Mouse (Mus musculus): Measurements from ENCODE around the gene Sesn1. TPM values are rescaled to one million over a fixed set of nuclear protein-coding genes. Genes with fewer than 3 reads are reported as not detected.

Sesn1 gene
- total RNA-seq, 2 experiments from 2014 or later = 34.5 to 39.2 TPM

DNA sequence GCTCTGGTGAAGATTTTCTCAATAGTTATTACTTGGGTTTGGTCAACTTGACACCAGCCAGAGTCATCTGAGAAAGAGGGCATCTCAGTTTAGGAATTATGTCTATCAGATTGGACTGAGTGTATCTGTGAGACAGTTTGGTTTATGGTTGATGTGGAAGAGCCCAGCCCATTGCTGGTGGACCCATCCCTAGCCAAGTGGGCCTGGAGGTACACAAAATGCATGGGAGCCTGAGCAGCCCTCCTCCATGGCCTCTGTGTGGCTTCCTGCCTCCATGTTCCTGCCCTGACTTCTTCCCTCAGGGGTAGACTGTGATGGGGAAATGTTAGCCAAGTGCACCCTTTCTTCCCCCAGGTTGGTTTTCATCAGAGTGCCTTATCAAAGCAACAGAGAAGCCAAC is 50.1 kb downstream of the Sesn1 start:
- intact Hi-C loops (cut with DNase I) = no loop called here
- no peak for DNase-seq (ENCODE audit: extremely low spot score in 1 of 2, low spot score in 2 of 2)

DNA sequence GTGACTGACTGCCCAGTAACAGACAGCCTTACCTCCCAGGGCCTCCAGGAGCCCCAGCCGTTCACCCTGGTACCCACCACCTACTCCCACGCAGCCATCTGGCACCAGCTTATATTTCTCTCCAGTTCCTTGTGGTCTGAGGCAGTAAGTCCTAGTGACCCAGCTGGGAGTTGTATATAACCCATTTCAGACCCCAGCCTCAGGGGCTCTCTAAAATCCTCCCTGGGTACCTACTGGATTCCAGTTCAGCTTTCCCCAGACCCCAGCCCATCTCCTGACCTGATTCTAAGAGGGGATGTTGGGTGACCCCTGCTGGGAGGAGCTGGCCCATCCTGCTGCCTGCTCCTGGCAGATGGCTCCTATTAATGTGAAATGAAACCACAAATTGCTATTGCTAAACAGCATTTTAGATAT is 50.5 kb downstream of the Sesn1 start:
- intact Hi-C loops (cut with DNase I) = no loop called here
- no peak for DNase-seq (ENCODE audit: extremely low spot score in 1 of 2, low spot score in 2 of 2)

DNA sequence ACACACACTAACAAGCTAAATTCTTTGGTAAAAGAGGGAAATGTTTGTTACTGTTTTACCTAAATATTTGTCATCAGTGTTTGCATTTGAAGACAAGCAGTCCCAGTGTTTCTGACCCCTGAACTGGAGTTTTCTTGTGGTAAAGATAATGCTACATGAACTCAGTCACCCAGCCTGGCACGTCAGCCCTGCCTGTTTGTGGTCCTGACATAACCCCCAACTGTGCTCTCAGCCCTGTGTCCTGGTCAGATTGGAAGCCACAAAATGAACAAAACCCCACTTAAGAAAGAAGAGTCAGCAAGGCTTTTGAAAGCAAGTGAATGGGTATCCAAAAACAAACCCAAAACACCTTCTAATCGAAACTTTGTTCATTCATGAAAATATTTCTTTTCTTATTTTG is 53.3 kb downstream of the Sesn1 start:
- DNase-seq (ENCODE audit: extremely low spot score in 1 of 2, low spot score in 2 of 2) = no peak
- intact Hi-C loops (cut with DNase I) = no loop called here

DNA sequence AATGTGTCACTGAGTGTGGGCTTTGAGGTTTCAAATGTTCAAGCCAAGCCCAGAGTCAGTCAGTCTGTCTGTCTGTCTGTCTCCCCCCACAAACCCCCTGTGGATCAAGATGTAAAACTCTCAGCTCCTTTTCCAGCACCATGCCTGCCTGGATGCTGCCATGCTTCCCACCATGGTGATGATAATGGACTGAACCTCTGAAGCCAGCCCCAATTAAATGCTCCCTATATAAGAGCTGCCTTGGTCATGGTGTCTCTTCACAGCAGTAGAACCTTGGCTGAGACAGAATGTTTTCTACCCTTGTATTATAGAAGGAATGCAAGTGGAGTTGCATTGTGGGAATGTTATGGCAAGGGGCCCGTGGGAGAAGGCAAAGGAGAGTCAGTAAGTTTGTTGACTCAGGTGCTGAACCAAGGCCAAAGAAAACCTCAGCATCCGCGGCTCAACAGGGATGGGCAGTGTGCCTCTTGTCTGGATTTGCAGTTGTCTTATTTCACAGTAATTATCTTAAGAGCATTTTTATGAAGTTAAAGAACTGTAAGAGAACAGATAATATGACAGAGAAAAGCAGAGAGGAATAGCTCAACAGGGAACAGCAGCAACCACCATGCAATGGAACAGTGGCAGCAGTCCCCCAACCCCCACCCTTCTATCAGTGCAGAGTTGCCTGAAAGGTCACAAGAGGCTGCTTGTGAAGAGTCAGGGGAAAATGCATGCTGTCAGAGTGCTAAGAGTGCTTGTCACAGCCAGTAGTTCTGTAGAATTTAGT is 56.5 kb downstream of the Sesn1 start:
- DNase-seq (ENCODE audit: extremely low spot score in 1 of 2, low spot score in 2 of 2) = peak in 1 of 2 experiments; percentile 87
- intact Hi-C loops (cut with DNase I) = no loop called here

GRCm38 (mm10) chr10:41866838-41867154 is 57.1 kb downstream of the Sesn1 start:
- intact Hi-C loops (cut with DNase I) = no loop called here
- DNase-seq (ENCODE audit: extremely low spot score in 1 of 2, low spot score in 2 of 2) = no peak

GRCm38 (mm10) chr10:41867956-41868355 is 58.2 kb downstream of the Sesn1 start:
- DNase-seq (ENCODE audit: extremely low spot score in 1 of 2, low spot score in 2 of 2) = no peak
- intact Hi-C loops (cut with DNase I) = no loop called here

- intact Hi-C loops (cut with DNase I) = no loop called here
- no peak for DNase-seq (ENCODE audit: extremely low spot score in 1 of 2, low spot score in 2 of 2)
These were observed 60.4 kb downstream of the Sesn1 start for GRCm38 (mm10) chr10:41870101-41870500.

- no peak for DNase-seq (ENCODE audit: extremely low spot score in 1 of 2, low spot score in 2 of 2)
- intact Hi-C loops (cut with DNase I) = no loop called here
These were observed 61.8 kb downstream of the Sesn1 start for GRCm38 (mm10) chr10:41871564-41871963.

DNA sequence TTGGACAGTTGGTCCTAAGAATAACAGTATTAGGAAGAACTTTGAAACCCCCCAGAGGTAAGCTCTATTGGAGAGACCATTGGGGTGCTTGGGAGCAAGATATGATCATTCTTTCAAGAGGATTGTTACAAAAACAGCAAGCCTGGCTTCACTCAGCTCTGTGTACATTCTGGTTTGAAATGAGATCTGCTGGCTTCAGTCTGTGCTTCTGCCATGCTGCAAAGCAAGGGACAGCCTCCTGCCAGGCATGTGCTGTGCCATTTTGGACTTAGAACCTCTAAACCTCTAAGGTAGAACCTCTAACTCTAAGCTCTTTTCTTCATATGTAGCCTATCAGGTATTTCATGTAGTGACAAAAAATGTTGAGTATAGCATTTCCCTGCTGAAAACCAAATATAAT is 65.9 kb downstream of the Sesn1 start:
- intact Hi-C loops (cut with DNase I) = no loop called here
- DNase-seq (ENCODE audit: extremely low spot score in 1 of 2, low spot score in 2 of 2) = no peak

- intact Hi-C loops (cut with DNase I) = no loop called here
These were observed 68.6 kb downstream of the Sesn1 start for GRCm38 (mm10) chr10:41878344-41878743.

GRCm38 (mm10) chr10:41879675-41880074 is 69.9 kb downstream of the Sesn1 start:
- no peak for DNase-seq (ENCODE audit: extremely low spot score in 1 of 2, low spot score in 2 of 2)
- intact Hi-C loops (cut with DNase I) = no loop called here

More at GRCm38 (mm10) chr10:41878344-41878743, 68.6 kb downstream of the Sesn1 start:
- DNase-seq (ENCODE audit: extremely low spot score in 1 of 2, low spot score in 2 of 2) = no peak

- intact Hi-C loops (cut with DNase I) = no loop called here
- no peak for DNase-seq (ENCODE audit: extremely low spot score in 1 of 2, low spot score in 2 of 2)
These were observed 70.5 kb downstream of the Sesn1 start for GRCm38 (mm10) chr10:41880206-41880605.

DNA sequence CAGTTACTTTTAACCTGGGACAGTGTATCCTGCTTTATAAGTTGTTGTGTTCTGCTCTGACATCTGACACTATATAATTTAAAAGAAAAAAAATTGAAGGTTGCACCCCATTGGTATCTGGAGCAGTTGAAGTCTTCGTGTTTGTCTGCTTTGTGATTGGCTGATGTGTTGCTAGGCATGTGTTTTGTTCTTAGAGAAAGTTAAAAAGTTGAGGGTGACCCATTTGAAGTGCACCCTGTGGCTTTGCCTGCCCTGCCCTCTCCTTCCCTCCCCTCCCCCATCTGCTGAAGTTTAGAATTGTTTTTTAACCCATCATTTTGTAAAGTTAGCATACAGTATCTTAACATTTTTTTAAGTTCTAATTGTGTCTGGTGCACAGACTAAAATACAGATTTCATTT is 71.0 kb downstream of the Sesn1 start:
- intact Hi-C loops (cut with DNase I) = no loop called here
- DNase-seq (ENCODE audit: extremely low spot score in 1 of 2, low spot score in 2 of 2) = no peak

DNA sequence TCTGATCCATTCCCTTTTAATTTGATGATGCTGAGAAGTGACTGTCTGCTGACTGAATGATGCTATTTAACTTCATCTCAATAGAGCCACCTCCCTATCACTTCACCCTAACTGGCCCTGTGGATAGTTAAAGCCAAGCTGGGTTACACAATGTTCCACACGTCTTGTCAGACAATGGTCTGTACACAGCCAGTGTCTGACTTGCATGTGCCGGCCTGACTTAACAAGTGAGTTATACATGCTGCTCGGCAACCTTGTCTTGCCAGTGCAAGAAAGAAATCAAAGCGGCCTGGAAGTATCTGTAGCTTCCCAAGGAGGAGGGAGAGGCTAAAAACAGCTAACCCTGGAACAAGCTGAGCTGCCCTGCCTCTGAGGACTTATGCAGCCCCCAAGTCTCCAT is 71.7 kb downstream of the Sesn1 start:
- intact Hi-C loops (cut with DNase I) = no loop called here
- no peak for DNase-seq (ENCODE audit: extremely low spot score in 1 of 2, low spot score in 2 of 2)

GRCm38 (mm10) chr10:41883741-41884575 is 74.2 kb downstream of the Sesn1 start:
- intact Hi-C loops (cut with DNase I) = no loop called here
- DNase-seq (ENCODE audit: extremely low spot score in 1 of 2, low spot score in 2 of 2) = no peak

DNA sequence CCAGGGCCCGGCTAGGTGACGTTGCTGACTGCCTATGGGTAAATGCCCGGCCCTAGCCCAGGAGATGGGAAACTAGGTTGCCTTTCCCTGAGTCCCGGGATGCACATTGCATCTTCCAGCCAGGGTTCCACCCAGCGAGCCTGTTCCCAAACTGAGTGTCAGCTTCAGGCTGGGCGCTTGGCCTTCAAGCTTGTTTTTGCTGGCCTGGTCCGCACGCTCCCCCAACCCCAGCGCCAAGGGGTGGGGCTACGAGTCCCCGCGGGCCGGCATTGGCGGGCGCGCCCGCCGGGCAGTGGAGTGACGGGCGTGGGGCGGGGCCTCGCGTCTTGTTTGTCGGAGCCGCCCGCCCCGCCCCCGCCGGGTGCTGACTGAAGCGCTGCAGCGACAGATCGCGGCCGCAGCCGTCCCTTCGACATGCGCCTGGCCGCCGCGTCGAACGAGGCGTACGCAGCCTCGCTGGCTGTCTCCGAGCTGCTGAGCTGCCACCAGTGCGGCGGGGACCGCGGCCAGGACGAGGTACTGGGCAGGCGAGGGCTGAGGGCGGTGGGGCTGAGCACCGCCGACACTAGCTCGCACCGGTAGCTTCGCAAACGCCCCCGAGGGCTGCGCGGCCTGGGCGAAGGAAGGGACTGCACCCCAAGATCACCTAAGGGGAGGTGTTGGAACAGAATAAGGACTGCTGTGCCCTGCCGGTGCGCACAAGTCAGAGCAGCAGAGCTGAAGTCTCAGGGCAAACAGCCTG is 77.5 kb downstream of the Sesn1 start:
- intact Hi-C loops (cut with DNase I) = loop anchor here (5.0 kb wide), 1 partner anchor 50 kb away; no protein-coding TSS in a partner anchor
- peak; percentile 86 to 99 for DNase-seq (ENCODE audit: extremely low spot score in 1 of 2, low spot score in 2 of 2)

DNA sequence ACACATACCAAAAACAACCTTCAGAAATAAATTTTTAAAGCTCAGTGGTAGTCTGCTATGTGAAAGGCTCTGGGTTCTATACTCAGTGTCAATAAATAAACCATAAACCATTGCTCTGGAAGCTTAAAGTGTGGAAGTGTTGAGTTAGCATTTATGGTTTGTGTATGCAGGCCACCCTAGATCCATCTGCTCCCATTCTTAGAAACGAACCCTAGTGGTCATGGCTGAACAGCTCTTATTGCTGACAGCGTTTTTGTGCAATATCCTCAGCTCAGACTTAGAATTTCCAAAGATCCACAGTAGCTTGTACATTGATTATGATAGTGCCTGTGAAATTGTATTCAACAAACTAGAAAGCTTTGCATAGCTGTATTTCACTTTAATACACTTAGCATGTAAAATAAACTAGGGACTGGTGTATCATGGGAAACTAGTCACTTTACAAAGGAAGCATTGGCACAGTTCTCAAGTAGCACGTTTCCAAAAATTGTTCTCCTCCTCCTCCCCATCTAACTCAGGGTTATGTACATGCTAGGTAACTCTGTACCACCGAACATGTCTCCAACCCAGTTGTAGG is 78.7 kb downstream of the Sesn1 start:
- intact Hi-C loops (cut with DNase I) = loop anchor here (5.0 kb wide), 1 partner anchor 51 kb away; no protein-coding TSS in a partner anchor
- no peak for DNase-seq (ENCODE audit: extremely low spot score in 1 of 2, low spot score in 2 of 2)

DNA sequence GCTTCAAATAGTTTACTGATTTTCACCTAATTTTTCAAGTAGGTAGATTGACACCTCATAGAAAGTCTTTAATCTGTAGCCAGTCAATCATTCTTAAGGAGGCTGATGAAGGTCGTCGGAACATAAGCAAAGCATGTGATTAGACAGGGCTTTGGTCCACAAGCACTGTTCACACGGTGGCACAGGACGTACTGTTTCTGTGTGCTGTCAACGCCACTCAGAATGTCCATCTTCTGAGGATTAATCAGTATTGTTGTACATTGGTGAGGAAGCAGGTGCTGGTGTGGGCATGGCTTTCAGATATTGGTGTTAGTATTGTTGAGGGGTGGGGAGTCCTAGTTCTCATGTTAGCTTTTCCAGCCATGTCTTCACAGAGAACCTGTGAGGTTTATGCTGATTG is 79.8 kb downstream of the Sesn1 start:
- intact Hi-C loops (cut with DNase I) = loop anchor here (5.0 kb wide), 1 partner anchor 52 kb away; no protein-coding TSS in a partner anchor
- no peak for DNase-seq (ENCODE audit: extremely low spot score in 1 of 2, low spot score in 2 of 2)

DNA sequence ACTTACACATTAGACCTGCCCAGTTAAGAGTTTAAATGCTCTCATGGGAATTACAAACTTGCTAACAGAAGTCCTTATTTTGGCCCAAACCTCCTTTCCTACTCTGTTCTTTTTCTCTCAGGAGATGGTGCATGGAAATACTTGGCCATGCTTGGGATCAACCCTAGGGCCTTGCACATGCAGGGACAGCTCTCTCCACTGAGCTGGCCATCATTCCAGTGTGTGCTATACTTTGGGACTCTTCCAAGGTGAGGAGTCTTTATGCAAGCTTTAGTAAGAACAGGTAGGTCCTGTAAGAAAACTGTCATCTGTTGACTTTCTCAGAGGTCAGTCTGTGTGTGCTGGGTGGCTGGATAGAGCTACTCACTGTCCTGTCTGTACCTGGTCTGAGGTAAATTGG is 80.8 kb downstream of the Sesn1 start:
- intact Hi-C loops (cut with DNase I) = no loop called here
- no peak for DNase-seq (ENCODE audit: extremely low spot score in 1 of 2, low spot score in 2 of 2)

Data from left cerebral cortex, postnatal 10 days (tissue).